Mouse (Mus musculus): ENCODE data around the gene Crb3.

GRCm38 (mm10) chr17:57081234-57081842 is 22.4 kb downstream of the Crb3 start:
- TF ChIP-seq CTCF (IDR thresholded peaks at IDR 0.05; ENCODE audit: control insufficient read depth, insufficient read depth, insufficient replicate concordance, low read depth, low read length) (no peak), POLR2A (IDR thresholded peaks at IDR 0.05; ENCODE audit: control insufficient read depth, low read depth, low read length) (no peak)
